Mouse (Mus musculus) heart, embryonic 14.5 days (tissue): ENCODE data around the gene Mgst3. TPM values are rescaled to one million over a fixed set of nuclear protein-coding genes. Genes with fewer than 3 reads are reported as not detected.

Experiments
- ATAC-seq: fragments of 200-750 bp; cut with Nextera tagmentation; 2 replicates; pipeline ENCODE4 v1.8.0; 2017; ENCODE audit warnings: low read depth, moderate TSS enrichment; ENCODE audit not compliant: insufficient number of reproducible peaks, insufficient read depth, low FRiP score
- H3K27ac ChIP-seq, 2 experiments: fragments of 200-500 bp in 1 of 2; fragments of 300-500 bp in 1 of 2; sonication (generic) in 1 of 2; replicated peaks in 1 of 2; 2 replicates each; pipeline ENCODE4 v1.5.1; 2012 to 2014; ENCODE audit warnings: low read depth in 2 of 2, low read length in 2 of 2, control low read depth in 1 of 2, mild to moderate bottlenecking in 1 of 2, mixed read lengths in 1 of 2; ENCODE audit not compliant: control insufficient read depth in 1 of 2, insufficient read depth in 1 of 2
- H3K27me3 ChIP-seq: fragments of 300-500 bp; sonication (generic); 2 replicates; pipeline ENCODE4 v1.6.1; 2014; ENCODE audit warnings: mild to moderate bottlenecking, low read length, control low read depth; ENCODE audit not compliant: control insufficient read depth, insufficient read depth
- H3K36me3 ChIP-seq: fragments of 300-500 bp; sonication (generic); 2 replicates; pipeline ENCODE4 v1.6.1; 2014; ENCODE audit warnings: mild to moderate bottlenecking, control low read depth, low read length, mixed read lengths; ENCODE audit not compliant: control insufficient read depth, insufficient read depth
- H3K4me1 ChIP-seq, 2 experiments: fragments of 200-500 bp in 1 of 2; fragments of 300-500 bp in 1 of 2; sonication (generic) in 1 of 2; 2 replicates each; pipeline ENCODE4 v1.6.1; 2012 to 2014; ENCODE audit warnings: low read length in 2 of 2, control low read depth in 1 of 2, mixed read lengths in 1 of 2; ENCODE audit not compliant: control insufficient read depth in 2 of 2, insufficient read depth in 2 of 2
- H3K4me2 ChIP-seq: fragments of 300-500 bp; sonication (generic); 2 replicates; pipeline ENCODE4 v1.6.1; 2014; ENCODE audit warnings: mild to moderate bottlenecking, low read length
- H3K4me3 ChIP-seq, 2 experiments: fragments of 200-500 bp in 1 of 2; fragments of 300-500 bp in 1 of 2; sonication (generic) in 1 of 2; 2 replicates each; pipeline ENCODE4 v1.5.1; 2012 to 2014; ENCODE audit warnings: low read length in 2 of 2, mild to moderate bottlenecking in 2 of 2, control low read depth in 1 of 2, low read depth in 1 of 2, moderate library complexity in 1 of 2; ENCODE audit not compliant: control insufficient read depth in 1 of 2, insufficient read depth in 1 of 2
- H3K9ac ChIP-seq: fragments of 300-500 bp; sonication (generic); 2 replicates; pipeline ENCODE4 v1.6.1; 2014; ENCODE audit warnings: mild to moderate bottlenecking, low read length
- H3K9me3 ChIP-seq: fragments of 300-500 bp; sonication (generic); 2 replicates; pipeline ENCODE4 v1.6.1; 2016; ENCODE audit warnings: low read length, control low read depth; ENCODE audit not compliant: control insufficient read depth
- WGBS: fragments of 180-500 bp; shearing (Covaris S2); extraction: QIAGEN DNeasy Blood & Tissue Kit; methylation state at CpG from one replicate; pipeline ENCODE4 v1.1.7; 2014; 5-methylcytosine and 5-hydroxymethylcytosine counted together
- polyA plus RNA-seq: library from polyadenylated mRNA; unstranded; fragments of >200 nt; fragmentation: Nextera tagmentation; extraction: Ambion mirVana; gene quantifications from 2 replicates; pipeline ENCODE4 v1.2.1, GENCODE M21; 2014

The Mgst3 gene
- polyA plus RNA-seq, 1 experiment from 2014 or later, result 219 TPM

DNA sequence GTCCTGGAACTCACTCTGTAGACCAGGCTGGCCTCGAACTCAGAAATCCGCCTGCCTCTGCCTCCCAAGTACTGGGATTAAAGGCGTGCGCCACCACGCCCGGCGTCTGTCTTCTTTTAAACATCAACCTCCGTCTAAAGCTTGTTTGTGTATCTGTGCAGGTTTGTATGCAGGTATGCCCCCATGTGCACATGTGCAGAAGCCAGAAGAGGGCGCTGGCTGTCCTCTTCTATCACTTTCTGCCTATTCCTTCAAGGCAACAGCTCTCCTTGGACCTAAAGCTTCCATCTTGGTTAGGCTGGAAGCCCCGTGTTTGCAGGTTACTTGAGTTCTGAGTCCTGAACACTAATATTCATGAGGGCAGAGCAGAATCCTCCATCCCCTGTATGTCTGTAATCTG is 50.8 kb downstream of the Mgst3 start:
- H3K9me3 ChIP-seq, result no peaks in the 10 kb centered on the region
- ATAC-seq, result no peak
- no peaks in the 10 kb centered on the region; the same call in 1 of the 2 replicates for H3K27me3 ChIP-seq
- no peak overlapping the region for H3K9ac ChIP-seq
- no peak overlapping the region for H3K4me2 ChIP-seq
- no peaks in the 10 kb centered on the region for H3K36me3 ChIP-seq
- no peaks in the 10 kb centered on the region for H3K4me1 ChIP-seq
- H3K4me3 ChIP-seq, result no peak overlapping the region
- 86% methylated on average over 10 of the region's 10 CpGs for WGBS
- no peak overlapping the region for H3K27ac ChIP-seq

DNA sequence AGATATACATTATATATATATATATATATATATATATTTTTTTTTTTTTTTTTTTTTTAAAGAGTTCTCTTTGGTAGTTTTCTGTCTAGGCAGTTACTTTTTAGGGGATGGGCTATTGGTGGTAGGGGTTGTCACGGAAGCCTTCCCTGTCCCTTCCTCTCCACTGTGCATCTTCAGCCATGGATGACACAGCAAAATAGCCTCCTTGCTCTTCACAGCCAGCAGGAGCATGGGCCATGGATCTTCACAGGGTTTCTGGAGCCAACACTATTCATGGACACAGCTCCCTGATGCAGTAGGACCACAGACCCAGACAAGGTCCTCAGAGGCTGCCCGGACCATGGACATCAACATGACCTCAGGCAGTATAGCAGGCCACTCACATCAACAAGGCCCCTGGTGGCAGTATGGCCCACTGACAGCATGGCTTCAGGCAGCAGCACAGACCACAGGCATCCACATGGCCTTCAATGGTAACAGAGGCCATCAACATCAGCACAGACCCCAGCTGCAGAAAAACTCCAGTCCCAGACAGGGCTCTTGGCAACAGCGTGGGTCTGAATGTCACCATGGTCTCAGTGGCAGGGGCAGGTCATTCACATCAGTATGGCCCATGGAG is 52.6 kb downstream of the Mgst3 start:
- H3K27me3 ChIP-seq, result no peaks in the 10 kb centered on the region; the same call in 1 of the 2 replicates
- no peaks in the 10 kb centered on the region for H3K9me3 ChIP-seq
- no peak overlapping the region for H3K27ac ChIP-seq
- no peaks in the 10 kb centered on the region for H3K4me1 ChIP-seq
- no peaks in the 10 kb centered on the region for H3K36me3 ChIP-seq
- H3K4me3 ChIP-seq, result peak overlapping the region in 1 of 2 experiments; percentile 54; a peak in 1 of 4 replicates
- peak overlapping the region; percentile 90 for H3K4me2 ChIP-seq
- WGBS, result 92% methylated on average over 3 of the region's 3 CpGs
- no peak overlapping the region for H3K9ac ChIP-seq
- no peak for ATAC-seq

DNA sequence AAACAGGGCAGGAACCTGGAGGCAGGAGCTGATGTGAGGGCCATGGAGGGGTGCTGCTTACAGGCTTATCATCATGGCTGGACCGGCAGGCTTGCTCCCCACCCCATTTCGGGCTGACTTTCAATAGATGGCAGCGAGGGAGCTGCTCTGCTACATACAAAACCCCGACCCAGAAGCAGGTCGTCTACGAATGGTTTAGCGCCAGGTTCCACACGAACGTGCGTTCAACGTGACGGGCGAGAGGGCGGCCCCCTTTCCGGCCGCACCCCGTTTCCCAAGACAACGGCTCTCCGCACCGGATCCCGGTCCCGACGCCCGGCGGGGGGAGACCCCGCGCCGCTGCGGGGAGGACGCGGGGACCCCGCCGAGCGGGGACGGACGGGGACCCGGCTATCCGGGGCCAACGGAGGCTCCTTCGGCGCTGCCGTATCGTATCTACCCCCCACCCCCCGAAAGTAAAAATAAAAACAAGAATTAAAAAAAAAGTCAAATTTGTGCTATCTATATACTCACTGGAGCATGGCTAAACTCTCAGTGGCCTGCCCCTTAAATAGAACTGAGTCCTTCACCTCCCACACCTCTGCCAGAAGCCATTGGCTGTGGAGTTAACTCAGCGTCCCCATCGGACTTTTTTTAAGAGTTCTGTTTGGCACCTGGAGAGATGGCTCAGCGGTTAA is 53.4 kb downstream of the Mgst3 start:
- peak overlapping the region; percentile 53 to 54 for H3K4me3 ChIP-seq
- WGBS, result 3% methylated on average over 47 of the region's 47 CpGs
- H3K27ac ChIP-seq, result no peak overlapping the region
- H3K4me1 ChIP-seq, result no peaks in the 10 kb centered on the region
- no peaks in the 10 kb centered on the region for H3K9me3 ChIP-seq
- peak; percentile 72; the same call in 1 of the 2 replicates for ATAC-seq
- H3K27me3 ChIP-seq, result no peaks in the 10 kb centered on the region; the same call in 1 of the 2 replicates
- H3K36me3 ChIP-seq, result no peaks in the 10 kb centered on the region
- peak overlapping the region; percentile 90 for H3K4me2 ChIP-seq
- H3K9ac ChIP-seq, result peak overlapping the region; percentile 71

DNA sequence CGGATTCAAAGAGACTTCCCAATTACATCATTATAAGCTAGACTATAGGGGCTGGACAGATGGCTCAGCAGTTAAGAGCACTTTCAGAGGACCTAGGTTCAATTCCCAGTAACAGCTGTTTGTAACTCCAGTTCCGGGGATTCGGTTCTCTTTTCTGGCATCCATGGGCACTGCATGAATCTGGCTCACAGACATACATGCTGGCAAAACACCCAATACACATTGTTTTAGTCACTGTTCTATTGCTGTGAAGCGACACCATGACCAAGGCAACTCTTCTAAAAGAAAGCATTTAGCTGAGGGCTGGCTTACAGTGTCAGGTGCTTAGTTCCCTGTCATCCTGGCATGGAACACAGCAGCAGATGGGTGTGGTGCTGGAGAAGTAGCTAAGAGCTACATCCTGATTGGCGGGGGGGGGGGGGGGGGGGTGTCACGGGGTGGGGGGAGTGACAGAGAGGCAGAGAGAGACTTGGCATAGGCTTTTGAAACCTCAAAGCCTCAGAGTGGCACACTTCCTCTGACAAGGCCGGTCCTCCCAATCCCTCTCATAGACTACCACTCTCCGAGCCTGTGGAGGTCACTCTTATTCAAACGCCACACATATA is 54.4 kb downstream of the Mgst3 start:
- Histone ChIP-seq H3K27me3 (no peaks in the 10 kb centered on the region; the same call in 1 of the 2 replicates), H3K4me3 (no peak overlapping the region), H3K4me2 (no peak overlapping the region), H3K9me3 (no peaks in the 10 kb centered on the region), H3K4me1 (no peaks in the 10 kb centered on the region), H3K9ac (no peak overlapping the region), H3K36me3 (no peaks in the 10 kb centered on the region), H3K27ac (no peak overlapping the region)
- 78% methylated on average over 8 of the region's 9 CpGs for WGBS
- no peak for ATAC-seq

DNA sequence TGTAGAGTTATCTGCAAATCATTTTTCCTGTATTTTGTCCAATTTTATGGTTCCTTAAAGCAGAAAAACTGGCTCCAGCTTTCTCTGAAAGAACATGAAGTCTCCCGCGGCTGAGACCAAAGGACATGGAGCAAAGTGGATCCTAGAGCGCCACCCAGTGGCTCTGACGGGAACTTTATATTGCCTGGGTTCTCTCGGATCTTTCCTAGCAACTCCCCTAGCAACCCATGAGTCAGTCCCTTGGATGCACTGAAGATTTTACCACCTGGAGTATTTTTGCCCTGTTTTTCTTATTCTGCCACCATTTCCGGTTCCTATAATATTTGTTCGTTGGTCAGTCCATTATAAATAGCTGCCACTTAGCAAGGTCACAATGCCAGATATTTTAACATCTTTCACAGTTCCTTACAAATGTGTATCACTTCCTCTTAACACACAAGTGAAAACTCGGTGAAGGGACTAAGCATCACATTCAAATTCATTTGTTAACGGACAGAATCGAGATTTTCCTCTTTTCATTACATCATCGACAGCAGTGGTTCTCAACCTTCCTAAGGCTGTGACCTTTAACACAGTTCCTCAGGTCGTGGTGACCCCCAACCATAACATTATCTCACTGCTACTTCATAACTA is 56.1 kb downstream of the Mgst3 start:
- no peak for ATAC-seq
- Histone ChIP-seq H3K4me1 (no peaks in the 10 kb centered on the region), H3K27me3 (no peaks in the 10 kb centered on the region; the same call in 1 of the 2 replicates), H3K27ac (no peak overlapping the region), H3K4me2 (no peak overlapping the region), H3K9me3 (no peaks in the 10 kb centered on the region), H3K9ac (no peak overlapping the region), H3K4me3 (no peak overlapping the region), H3K36me3 (peaks cover 7% of the 10 kb centered on the region)
- 18% methylated on average over 12 of the region's 12 CpGs for WGBS

DNA sequence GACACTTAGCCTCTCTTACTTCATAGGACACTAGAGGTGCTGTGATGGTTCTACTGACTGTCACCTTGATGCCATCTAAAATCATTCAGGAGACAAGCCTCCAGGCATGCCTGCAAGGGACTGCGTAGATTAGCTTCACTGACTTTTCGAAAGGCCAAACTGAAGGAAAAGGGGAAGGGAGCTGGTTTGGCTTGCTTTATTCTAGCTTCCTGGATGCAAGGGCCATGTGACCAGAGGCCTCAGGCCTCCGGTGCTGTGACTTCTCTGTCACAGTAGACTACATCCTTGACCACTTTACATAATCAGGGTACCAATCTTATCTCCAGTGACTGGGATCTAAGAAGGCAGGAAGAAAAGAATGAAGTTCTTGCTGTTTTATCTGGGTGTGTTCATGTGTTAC is 57.2 kb downstream of the Mgst3 start:
- no peak overlapping the region for H3K4me3 ChIP-seq
- ATAC-seq, result no peak
- peaks cover 19% of the 10 kb centered on the region for H3K36me3 ChIP-seq
- no peaks in the 10 kb centered on the region for H3K4me1 ChIP-seq
- H3K4me2 ChIP-seq, result no peak overlapping the region
- no peak overlapping the region for H3K9ac ChIP-seq
- H3K27ac ChIP-seq, result no peak overlapping the region
- 62% methylated on average over 3 of the region's 3 CpGs for WGBS
- H3K9me3 ChIP-seq, result no peaks in the 10 kb centered on the region
- no peaks in the 10 kb centered on the region; the same call in 1 of the 2 replicates for H3K27me3 ChIP-seq

DNA sequence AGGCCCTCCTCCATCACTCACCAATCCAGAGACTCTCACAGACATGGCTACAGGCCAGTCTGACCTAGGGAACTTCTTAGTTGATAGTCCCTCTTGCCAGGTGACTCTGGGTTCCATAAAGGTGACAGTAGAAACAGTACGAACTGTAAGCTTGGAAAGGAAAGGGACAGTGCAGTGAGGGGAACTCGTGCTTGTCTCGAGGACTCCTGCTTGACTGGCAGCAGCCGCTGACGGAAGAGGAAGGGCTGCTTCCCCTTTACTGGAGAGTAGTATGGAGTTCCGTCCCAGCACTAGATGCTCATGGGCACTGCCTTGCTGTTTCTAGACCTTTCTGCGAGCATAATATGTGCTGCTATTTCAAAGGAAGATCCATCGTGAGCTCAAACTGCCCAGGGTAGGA is 62.5 kb downstream of the Mgst3 start:
- Histone ChIP-seq H3K9ac (no peak overlapping the region), H3K9me3 (no peaks in the 10 kb centered on the region), H3K27me3 (no peaks in the 10 kb centered on the region), H3K27ac (no peak overlapping the region), H3K4me3 (no peak overlapping the region), H3K4me2 (no peak overlapping the region), H3K36me3 (peaks cover 67% of the 10 kb centered on the region), H3K4me1 (no peaks in the 10 kb centered on the region)
- ATAC-seq, result no peak
- WGBS, result 89% methylated on average over 8 of the region's 8 CpGs
